Mouse (Mus musculus): Measurements from ENCODE around the gene Rex1bd. TPM values are rescaled to one million over a fixed set of nuclear protein-coding genes. Genes with fewer than 3 reads are reported as not detected.
"Not testable (repeated sequence)": the region's sequence is repeated elsewhere in the genome, so short reads cannot be mapped to it uniquely, and the experiment has no call there.

Gene Rex1bd
- polyA plus RNA-seq, 1 experiment from 2014 or later = 164 TPM

- H3K4me2 ChIP-seq = peak overlapping the region; percentile 79
- no peaks in the 10 kb centered on the region for H3K27me3 ChIP-seq (replicated peaks)
- peak overlapping the region; percentile 88 for H3K9ac ChIP-seq
- H3K9me3 ChIP-seq = no peaks in the 10 kb centered on the region
- H3K27ac ChIP-seq = peak overlapping the region; percentile 90
- peaks cover 39% of the 10 kb centered on the region for H3K4me1 ChIP-seq
- peak overlapping the region; percentile 87 for H3K4me3 ChIP-seq
- H3K36me3 ChIP-seq (replicated peaks) = peaks cover 20% of the 10 kb centered on the region
- 4% methylated on average over 8 of the region's 8 CpGs for WGBS
- no peak for ATAC-seq (replicated peaks)
These were observed 20.6 kb upstream of the Rex1bd start for GRCm38 (mm10) chr8:70527111-70527511.

- no peaks in the 10 kb centered on the region for H3K36me3 ChIP-seq (replicated peaks)
- peak; percentile 85 for ATAC-seq (replicated peaks)
- 1% methylated on average over 49 of the region's 51 CpGs for WGBS
- peaks cover 26% of the 10 kb centered on the region for H3K4me1 ChIP-seq
- peak overlapping the region; percentile 68 for H3K9ac ChIP-seq
- H3K27me3 ChIP-seq (replicated peaks) = no peaks in the 10 kb centered on the region
- no peaks in the 10 kb centered on the region for H3K9me3 ChIP-seq
- H3K4me3 ChIP-seq = peak overlapping the region; percentile 64
- peak overlapping the region; percentile 72 for H3K4me2 ChIP-seq
- peak overlapping the region; percentile 79 for H3K27ac ChIP-seq
These were observed 16.2 kb upstream of the Rex1bd start for GRCm38 (mm10) chr8:70522592-70523403.

GRCm38 (mm10) chr8:70519606-70520005 lies 13.1 kb upstream of the Rex1bd start:
- no peak overlapping the region for H3K4me3 ChIP-seq
- ATAC-seq (replicated peaks) = no peak
- H3K27ac ChIP-seq = no peak overlapping the region
- WGBS = 68% methylated on average over 2 of the region's 2 CpGs
- no peaks in the 10 kb centered on the region for H3K9me3 ChIP-seq
- H3K4me2 ChIP-seq = no peak overlapping the region
- no peak overlapping the region for H3K9ac ChIP-seq
- no peaks in the 10 kb centered on the region for H3K36me3 ChIP-seq (replicated peaks)
- H3K4me1 ChIP-seq = peaks cover 15% of the 10 kb centered on the region
- no peaks in the 10 kb centered on the region for H3K27me3 ChIP-seq (replicated peaks)

- peaks cover 15% of the 10 kb centered on the region for H3K4me1 ChIP-seq
- no peak overlapping the region for H3K4me3 ChIP-seq
- H3K9ac ChIP-seq = no peak overlapping the region
- H3K9me3 ChIP-seq = no peaks in the 10 kb centered on the region
- H3K4me2 ChIP-seq = no peak overlapping the region
- no peak for ATAC-seq (replicated peaks)
- no peaks in the 10 kb centered on the region for H3K27me3 ChIP-seq (replicated peaks)
- 95% methylated on average over 6 of the region's 6 CpGs for WGBS
- H3K27ac ChIP-seq = no peak overlapping the region
- H3K36me3 ChIP-seq (replicated peaks) = no peaks in the 10 kb centered on the region
These were observed 12.5 kb upstream of the Rex1bd start for GRCm38 (mm10) chr8:70519043-70519442.

- Histone ChIP-seq H3K36me3 (replicated peaks) (no peaks in the 10 kb centered on the region), H3K4me3 (no peak overlapping the region), H3K27ac (no peak overlapping the region), H3K4me2 (no peak overlapping the region), H3K9me3 (no peaks in the 10 kb centered on the region), H3K4me1 (peaks cover 9% of the 10 kb centered on the region), H3K27me3 (replicated peaks) (no peaks in the 10 kb centered on the region), H3K9ac (no peak overlapping the region)
- 70% methylated on average over 10 of the region's 10 CpGs for WGBS
- no peak for ATAC-seq (replicated peaks)
These were observed 11.5 kb upstream of the Rex1bd start for GRCm38 (mm10) chr8:70517940-70518643.

GRCm38 (mm10) chr8:70513441-70513840 lies 6.9 kb upstream of the Rex1bd start:
- ATAC-seq (replicated peaks) = no peak
- H3K4me2 ChIP-seq = no peak overlapping the region
- H3K36me3 ChIP-seq (replicated peaks) = no peaks in the 10 kb centered on the region
- H3K27ac ChIP-seq = no peak overlapping the region
- H3K9me3 ChIP-seq = no peaks in the 10 kb centered on the region
- no peak overlapping the region for H3K9ac ChIP-seq
- peaks cover 20% of the 10 kb centered on the region for H3K4me1 ChIP-seq
- no peak overlapping the region for H3K4me3 ChIP-seq
- 83% methylated on average over 2 of the region's 2 CpGs for WGBS
- no peaks in the 10 kb centered on the region for H3K27me3 ChIP-seq (replicated peaks)

GRCm38 (mm10) chr8:70512253-70512903 lies 5.8 kb upstream of the Rex1bd start:
- no peak overlapping the region for H3K4me2 ChIP-seq
- no peak overlapping the region for H3K27ac ChIP-seq
- peaks cover 7% of the 10 kb centered on the region; the same call in 1 of the 2 replicates for H3K36me3 ChIP-seq (replicated peaks)
- ATAC-seq (replicated peaks) = no peak
- H3K9ac ChIP-seq = no peak overlapping the region
- H3K4me1 ChIP-seq = peaks cover 22% of the 10 kb centered on the region
- WGBS = 90% methylated on average over 11 of the region's 11 CpGs
- H3K9me3 ChIP-seq = no peaks in the 10 kb centered on the region
- no peaks in the 10 kb centered on the region for H3K27me3 ChIP-seq (replicated peaks)
- no peak overlapping the region for H3K4me3 ChIP-seq

GRCm38 (mm10) chr8:70511770-70512169 lies 5.2 kb upstream of the Rex1bd start:
- Histone ChIP-seq H3K4me1 (peaks cover 25% of the 10 kb centered on the region), H3K9ac (no peak overlapping the region), H3K36me3 (replicated peaks) (peaks cover 8% of the 10 kb centered on the region; the same call in 1 of the 2 replicates), H3K27ac (no peak overlapping the region), H3K4me3 (no peak overlapping the region), H3K4me2 (no peak overlapping the region), H3K9me3 (no peaks in the 10 kb centered on the region), H3K27me3 (replicated peaks) (no peaks in the 10 kb centered on the region)
- ATAC-seq (replicated peaks) = no peak
- 92% methylated on average over 2 of the region's 2 CpGs for WGBS

- H3K4me1 ChIP-seq = peaks cover 27% of the 10 kb centered on the region
- H3K4me3 ChIP-seq = peak overlapping the region; percentile 88
- not testable (repeated sequence) for H3K36me3 ChIP-seq (replicated peaks); H3K27me3 ChIP-seq (replicated peaks); ATAC-seq (replicated peaks); H3K9me3 ChIP-seq; H3K9ac ChIP-seq
- H3K27ac ChIP-seq = peak overlapping the region; percentile 97
- peak overlapping the region; percentile 95 for H3K4me2 ChIP-seq
- 91% methylated on average over 6 of the region's 6 CpGs for WGBS
These were observed 4.6 kb upstream of the Rex1bd start for GRCm38 (mm10) chr8:70511174-70511573.

GRCm38 (mm10) chr8:70510228-70510915 lies 3.8 kb upstream of the Rex1bd start, which contains the start of gene Uba52:
Gene Uba52 (minus strand): TSS chr8:70510801.
- Histone ChIP-seq H3K36me3 (replicated peaks) (peaks cover 8% of the 10 kb centered on the region; the same call in 1 of the 2 replicates), H3K9ac (peak within 1 kb of the TSS; percentile 88), H3K4me1 (peaks cover 33% of the 10 kb centered on the region), H3K9me3 (no peaks in the 10 kb centered on the region), H3K27ac (peak within 1 kb of the TSS; percentile 97), H3K4me3 (peak within 1 kb of the TSS; percentile 88), H3K27me3 (replicated peaks) (no peaks in the 10 kb centered on the region), H3K4me2 (peak within 1 kb of the TSS; percentile 95)
- ATAC-seq (replicated peaks) = peak; percentile 86
- 1% methylated on average over 74 of the region's 74 CpGs for WGBS

GRCm38 (mm10) chr8:70509281-70509952 lies 2.9 kb upstream of the Rex1bd start:
- Histone ChIP-seq H3K4me1 (peaks cover 41% of the 10 kb centered on the region), H3K9ac (peak overlapping the region; percentile 88), H3K36me3 (replicated peaks) (peaks cover 8% of the 10 kb centered on the region; the same call in 1 of the 2 replicates), H3K9me3 (no peaks in the 10 kb centered on the region), H3K27ac (peak overlapping the region; percentile 97; the same call in 1 of the 2 replicates), H3K4me3 (peak overlapping the region; percentile 88), H3K27me3 (replicated peaks) (no peaks in the 10 kb centered on the region), H3K4me2 (peak overlapping the region; percentile 95)
- no peak for ATAC-seq (replicated peaks)
- WGBS = 12% methylated on average over 25 of the region's 25 CpGs

Data from midbrain, embryonic 15.5 days (tissue).